In the genomic region with DNA sequence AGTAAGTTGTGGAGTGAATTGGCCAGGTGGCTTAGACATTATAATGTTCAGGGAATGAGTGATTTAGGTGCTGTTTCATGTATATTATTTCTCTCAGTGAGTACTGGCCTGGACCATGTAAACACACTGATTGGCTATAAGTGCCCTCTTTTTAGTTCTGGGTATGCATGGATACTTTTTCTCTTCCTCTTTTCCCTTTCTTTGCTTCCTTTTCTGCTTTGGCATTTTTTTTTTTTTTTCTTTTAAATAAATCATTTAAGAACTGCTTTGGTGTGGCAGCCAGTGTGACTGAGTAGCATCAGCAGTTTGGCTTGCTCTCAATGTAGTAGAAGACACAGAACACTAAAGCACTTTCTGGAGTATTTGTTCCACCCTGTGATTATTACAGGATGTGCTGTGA, we compare ENCODE assay signal across 28 mouse cellular contexts.
"Had no signal": no experiment of that assay in that cellular context is flagged by ENCODE, and none has a peak within 500 bp of the region (broad histone marks: within the 10 kb centered on the region; RNA-seq: fewer than 3 reads in every experiment).

No protein-coding gene starts in this region.

- H3K9ac ChIP-seq: limb, embryonic 12.5 days; limb, embryonic 13.5 days; limb, embryonic 15.5 days; liver, embryonic 12.5 days; liver, embryonic 13.5 days; liver, embryonic 14.5 days; liver, embryonic 15.5 days; liver, postnatal 0 days; lung, embryonic 14.5 days; lung, embryonic 15.5 days; midbrain, embryonic 12.5 days; midbrain, embryonic 13.5 days; midbrain, embryonic 15.5 days had no signal

- H3K27ac ChIP-seq: limb, embryonic 10.5 days; limb, embryonic 12.5 days; limb, embryonic 13.5 days; limb, embryonic 15.5 days; liver, embryonic 12.5 days; liver, embryonic 13.5 days; liver, embryonic 14.5 days; liver, embryonic 15.5 days; lung, embryonic 15.5 days; macrophage; midbrain, embryonic 12.5 days; midbrain, embryonic 13.5 days; midbrain, embryonic 15.5 days had no signal

- H3K4me1 ChIP-seq: limb, embryonic 15.5 days had no signal

- DNase-seq: left cerebral cortex, postnatal 4 days; liver; liver, embryonic 13.5 days; liver, postnatal 0 days; lung, adult 18-20 months; lung, adult 2 months; lung, embryonic 14.5 days; lung, postnatal 10 days; lung, postnatal 14 days; lung, postnatal 36 days; lung, postnatal 4 days; midbrain, embryonic 14.5 days had no signal

- H3K36me3 ChIP-seq: limb, embryonic 15.5 days; liver, embryonic 15.5 days; midbrain, embryonic 12.5 days had no signal

- H3K27me3 ChIP-seq: limb, embryonic 12.5 days; limb, embryonic 13.5 days; limb, embryonic 15.5 days; liver, embryonic 12.5 days; liver, embryonic 13.5 days; liver, embryonic 15.5 days; lung, embryonic 15.5 days; megakaryocyte, embryonic 14.5 days; midbrain, embryonic 12.5 days; midbrain, embryonic 13.5 days; midbrain, embryonic 15.5 days had no signal

- H3K4me3 ChIP-seq: limb, embryonic 10.5 days; limb, embryonic 12.5 days; limb, embryonic 13.5 days; limb, embryonic 15.5 days; liver, embryonic 12.5 days; liver, embryonic 13.5 days; liver, embryonic 15.5 days; lung, embryonic 15.5 days; megakaryocyte, embryonic 14.5 days; midbrain, embryonic 12.5 days; midbrain, embryonic 13.5 days; midbrain, embryonic 15.5 days; myocyte had no signal

- H3K4me2 ChIP-seq: limb, embryonic 12.5 days; limb, embryonic 13.5 days; limb, embryonic 15.5 days; liver, embryonic 11.5 days; liver, embryonic 12.5 days; liver, embryonic 13.5 days; liver, embryonic 15.5 days; lung, embryonic 14.5 days; lung, embryonic 15.5 days; midbrain, embryonic 11.5 days; midbrain, embryonic 12.5 days; midbrain, embryonic 13.5 days; midbrain, embryonic 15.5 days had no signal

- H3K9me3 ChIP-seq: limb, embryonic 10.5 days; limb, embryonic 12.5 days; limb, embryonic 13.5 days; limb, embryonic 15.5 days; liver, embryonic 12.5 days; liver, embryonic 13.5 days; liver, embryonic 15.5 days; lung, embryonic 15.5 days; megakaryocyte, embryonic 14.5 days; midbrain, embryonic 12.5 days; midbrain, embryonic 13.5 days; midbrain, embryonic 15.5 days had no signal
